Mouse (Mus musculus) spleen, postnatal 10 days (tissue): ENCODE results near the gene Mettl21c.
"Not testable (repeated sequence)": the region's sequence is repeated elsewhere in the genome, so short reads cannot be mapped to it uniquely, and the experiment has no call there.

Experiments used
- DNase-seq, 2 experiments: peaks; one replicate each; pipeline ENCODE4 v3.0.0; 2021 to 2022; ENCODE audit warnings: low spot score in 2 of 2

Gene Mettl21c

GRCm38 (mm10) chr1:44019934-44020333 lies at the start of gene Mettl21c:
Gene Mettl21c, minus strand, starts transcription at chr1:44020034.
- DNase-seq: no peak

GRCm38 (mm10) chr1:44064625-44065024 lies 44.8 kb upstream of the Mettl21c start:
- peak; percentile 16 to 68 for DNase-seq

- DNase-seq: no peak
Measured at GRCm38 (mm10) chr1:44063439-44063838, 43.6 kb upstream of the Mettl21c start.

- no peak for DNase-seq
Measured at GRCm38 (mm10) chr1:44061836-44062235, 42.0 kb upstream of the Mettl21c start, which contains the start of gene Gm8251. Gene Gm8251, minus strand, starts transcription at chr1:44061936.

- DNase-seq: no peak
Measured at GRCm38 (mm10) chr1:44057805-44058204, 38.0 kb upstream of the Mettl21c start.

GRCm38 (mm10) chr1:44046556-44046955 lies 26.7 kb upstream of the Mettl21c start:
- DNase-seq: no peak

GRCm38 (mm10) chr1:44045689-44046088 lies 25.9 kb upstream of the Mettl21c start:
- not testable (repeated sequence) for DNase-seq

GRCm38 (mm10) chr1:44042555-44042915 lies 22.7 kb upstream of the Mettl21c start:
- no peak for DNase-seq

- DNase-seq: peak; percentile 19 to 66
Measured at GRCm38 (mm10) chr1:44041797-44042554, 22.1 kb upstream of the Mettl21c start.

- no peak for DNase-seq
Measured at GRCm38 (mm10) chr1:44032948-44033347, 13.1 kb upstream of the Mettl21c start.

GRCm38 (mm10) chr1:44032213-44032612 lies 12.4 kb upstream of the Mettl21c start:
- DNase-seq: no peak

GRCm38 (mm10) chr1:44027651-44028050 lies 7.8 kb upstream of the Mettl21c start:
- no peak for DNase-seq

- no peak for DNase-seq
Measured at GRCm38 (mm10) chr1:44022656-44023055, 2.8 kb upstream of the Mettl21c start.

GRCm38 (mm10) chr1:44015556-44015955 lies 4.3 kb downstream of the Mettl21c start:
- no peak for DNase-seq

- no peak for DNase-seq
Measured at GRCm38 (mm10) chr1:44004513-44004912, 15.3 kb downstream of the Mettl21c start.

- no peak for DNase-seq
Measured at GRCm38 (mm10) chr1:43996914-43997589, 22.8 kb downstream of the Mettl21c start.

GRCm38 (mm10) chr1:43971089-43971488 lies 48.7 kb downstream of the Mettl21c start:
- DNase-seq: no peak

GRCm38 (mm10) chr1:43969361-43969760 lies 50.5 kb downstream of the Mettl21c start:
- no peak for DNase-seq

GRCm38 (mm10) chr1:43966756-43967155 lies 53.1 kb downstream of the Mettl21c start:
- DNase-seq: no peak

- DNase-seq: no peak
Measured at GRCm38 (mm10) chr1:43964381-43964780, 55.5 kb downstream of the Mettl21c start.
